Mouse (Mus musculus): Measurements from ENCODE around the gene Hist1h3i.

DNA sequence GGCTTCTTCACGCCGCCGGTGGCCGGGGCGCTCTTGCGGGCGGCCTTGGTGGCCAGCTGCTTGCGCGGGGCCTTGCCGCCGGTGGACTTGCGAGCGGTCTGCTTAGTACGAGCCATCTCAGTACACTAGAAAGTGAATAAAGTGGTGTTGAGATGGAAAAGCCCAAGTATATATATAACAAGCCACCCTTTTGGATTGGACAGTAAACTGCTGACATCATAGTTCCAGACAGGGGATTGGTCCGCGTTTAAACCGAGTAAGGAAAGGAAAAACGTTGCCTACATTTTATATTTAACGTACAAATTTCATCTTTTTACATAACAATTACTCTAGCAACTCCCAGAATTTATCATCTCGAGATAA is at the start of gene Hist1h3i:
- no peak for TF ChIP-seq CTCF (IDR thresholded peaks at IDR 0.05; ENCODE audit: control insufficient read depth, insufficient read depth, low read length)
- no peak for TF ChIP-seq POLR2A (IDR thresholded peaks at IDR 0.05; ENCODE audit: borderline replicate concordance, control insufficient read depth, low read depth, low read length)
